Mouse (Mus musculus) granulocyte monocyte progenitor cell, adult 5-6 weeks (primary cell): ENCODE results near the gene Spib. TPM values are rescaled to one million over a fixed set of nuclear protein-coding genes. Genes with fewer than 3 reads are reported as not detected.
A peak's percentile ranks its signal among the peaks of the same experiment; 100 is the strongest.

ENCODE experiments used
- ATAC-seq: replicated peaks from 2 replicates; pipeline ENCODE4 v1.8.0; 2016; ENCODE audit warnings: mild to moderate bottlenecking, moderate TSS enrichment, inconsistent platforms; ENCODE audit not compliant: poor library complexity, severe bottlenecking
- total RNA-seq, 2 experiments: library from RNA; stranded (forward) in 1 of 2; stranded (reverse) in 1 of 2; fragments of 200-712, 200-1000 nt in 1 of 2; fragments of >200 nt in 1 of 2; fragmentation: Nextera tagmentation in 1 of 2; gene quantifications; 2 replicates each; pipeline ENCODE4 v1.2.3; 2014 to 2017

The Spib gene
- total RNA-seq, 2 experiments from 2014 or later = not detected

DNA sequence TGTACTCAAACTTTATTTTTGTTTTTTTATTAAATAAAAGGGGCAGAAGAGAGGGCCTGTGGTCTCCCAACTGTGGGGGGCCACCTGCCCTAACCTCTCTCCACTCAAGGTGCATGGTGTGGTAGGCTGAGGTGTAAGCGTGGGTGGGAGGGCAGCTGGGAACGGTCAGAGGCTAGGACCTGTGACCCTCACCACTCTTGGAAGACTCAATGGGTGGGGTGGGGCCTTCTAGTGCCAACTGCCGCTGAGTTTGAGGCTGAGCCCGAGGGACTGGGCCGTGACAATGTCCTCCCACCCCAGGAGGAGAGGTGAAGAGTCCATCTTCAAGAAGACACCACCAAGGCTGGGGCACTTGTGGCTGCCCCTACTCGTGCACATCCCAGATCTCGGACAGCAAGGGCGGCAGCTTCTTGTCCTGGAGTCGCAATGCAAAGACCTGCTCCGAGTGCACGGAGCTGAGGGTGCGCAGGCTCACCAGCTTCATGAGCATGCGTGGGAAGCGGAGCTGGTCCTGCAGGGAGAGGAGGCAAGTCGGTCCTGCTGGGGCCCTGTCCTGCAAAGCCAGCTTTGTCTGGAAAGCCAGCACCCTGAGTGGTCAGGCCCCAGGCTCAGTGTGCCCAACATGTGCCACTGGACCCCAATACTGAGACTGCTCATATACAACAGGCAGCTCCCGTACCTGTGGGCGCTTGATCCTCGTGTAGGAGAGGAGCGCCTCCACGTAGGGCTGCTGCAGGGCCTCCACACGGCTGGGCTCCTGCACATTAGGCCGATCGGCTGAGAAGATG is 17.9 kb upstream of the Spib start:
- ATAC-seq = no peak

DNA sequence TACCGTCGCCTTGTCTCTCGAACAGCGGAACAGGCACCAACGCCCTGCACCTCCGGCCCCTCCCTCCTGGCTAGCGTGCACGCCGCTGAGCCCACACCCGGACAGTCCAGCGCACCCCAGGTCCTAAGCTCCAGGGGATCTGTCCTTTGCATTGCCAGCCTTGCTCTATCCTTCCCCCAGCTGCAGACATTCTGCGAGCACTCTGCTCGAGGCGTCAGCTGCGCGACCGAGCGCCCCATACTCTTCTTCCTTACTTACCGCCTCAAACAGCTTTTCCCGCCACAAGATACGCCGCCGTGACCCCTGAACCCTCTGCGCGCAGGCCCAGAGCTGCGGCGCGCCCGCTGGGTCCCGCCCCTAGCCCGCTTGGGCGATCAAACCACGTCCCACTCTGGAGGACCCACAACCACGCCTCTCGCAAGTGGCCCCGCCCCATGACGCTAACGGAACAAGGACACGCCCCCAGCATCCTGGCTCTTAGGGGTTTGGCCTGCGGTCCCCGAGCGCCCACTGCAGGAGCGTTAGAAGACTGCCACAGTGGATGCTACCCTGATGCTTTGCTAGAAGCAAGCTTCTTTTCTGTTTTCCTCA is 16.7 kb upstream of the Spib start, which contains the start of gene Pold1:
Pold1 (minus strand) TSS at position 353 of the 591 bp plus-strand sequence.
- ATAC-seq = peak; percentile 81

DNA sequence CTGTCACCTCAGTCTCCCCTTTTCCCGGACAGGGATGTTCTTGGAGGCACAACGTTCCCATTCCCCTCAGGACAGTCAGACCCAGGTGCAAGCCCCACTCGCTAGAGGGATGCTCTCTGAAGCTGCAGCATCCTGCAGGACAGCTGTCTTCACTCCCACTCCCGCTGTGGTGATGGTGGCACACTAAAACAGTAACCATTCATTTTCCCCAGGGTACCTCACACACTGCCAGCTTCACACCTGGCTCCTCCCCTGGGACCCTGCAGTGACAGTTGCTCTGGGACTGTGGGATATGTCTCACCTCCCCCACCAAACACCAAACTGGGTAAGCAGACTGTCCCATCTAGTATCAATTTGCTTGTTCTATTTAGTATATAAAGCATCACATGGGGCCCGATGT is 15.9 kb upstream of the Spib start:
- no peak for ATAC-seq

DNA sequence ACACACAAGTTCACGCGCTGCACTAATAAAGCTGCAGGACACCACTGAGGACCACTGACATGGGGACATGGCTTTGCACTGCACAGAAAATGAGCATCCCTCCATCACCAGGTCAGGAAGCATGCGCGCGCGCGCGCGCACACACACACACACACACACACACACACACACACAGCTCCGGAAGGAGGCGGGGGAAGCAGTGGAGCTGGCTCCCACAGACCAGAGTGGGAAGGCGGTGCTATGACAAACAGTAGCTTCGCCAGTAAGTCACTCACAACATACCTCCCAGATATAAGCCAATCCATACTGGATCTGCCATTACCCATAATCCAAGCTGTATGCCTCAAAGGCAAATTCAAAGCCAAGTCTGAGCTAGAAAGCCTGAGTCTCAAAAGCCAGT is 15.2 kb upstream of the Spib start:
- ATAC-seq = no peak; the same call in 1 of the 2 replicates

DNA sequence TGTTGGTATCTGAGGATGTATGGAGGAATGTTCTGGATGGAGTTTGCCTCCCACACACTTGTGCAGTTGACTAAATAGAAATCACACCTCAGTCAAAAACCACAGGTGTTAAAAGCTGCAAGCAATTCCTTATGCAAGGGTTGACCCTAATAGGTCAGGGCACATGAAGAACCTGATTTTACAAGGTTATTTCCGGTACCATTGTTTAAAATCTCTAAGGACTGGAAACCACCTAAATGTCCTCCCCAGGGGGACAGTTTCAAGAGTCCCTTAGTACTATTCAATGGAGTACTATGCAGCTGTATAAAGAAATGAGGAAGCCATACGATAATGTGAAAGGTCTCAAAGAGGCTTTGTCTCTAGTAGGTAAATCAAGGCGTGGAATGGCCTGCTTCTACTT is 14.4 kb upstream of the Spib start:
- no peak for ATAC-seq

DNA sequence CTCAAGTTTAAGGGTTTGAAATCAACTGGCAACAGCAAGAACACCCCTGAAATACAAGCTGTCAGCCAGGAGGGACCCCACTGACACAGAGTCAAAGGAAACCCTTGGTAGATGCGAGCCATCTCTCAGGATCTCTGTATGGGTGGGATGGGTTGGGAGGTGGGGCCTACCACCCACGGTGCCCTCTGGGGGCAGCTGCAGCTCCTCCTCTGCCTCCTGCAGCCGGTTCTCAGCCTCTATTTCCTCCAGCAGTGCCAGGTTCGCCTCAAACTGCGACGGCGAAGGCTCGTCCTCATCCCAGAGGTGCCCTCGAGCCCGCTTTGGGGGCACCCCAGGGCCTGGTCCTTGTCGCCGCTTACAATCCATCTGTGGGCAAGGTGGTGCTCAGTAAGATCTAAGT is 11.2 kb upstream of the Spib start:
- no peak for ATAC-seq

DNA sequence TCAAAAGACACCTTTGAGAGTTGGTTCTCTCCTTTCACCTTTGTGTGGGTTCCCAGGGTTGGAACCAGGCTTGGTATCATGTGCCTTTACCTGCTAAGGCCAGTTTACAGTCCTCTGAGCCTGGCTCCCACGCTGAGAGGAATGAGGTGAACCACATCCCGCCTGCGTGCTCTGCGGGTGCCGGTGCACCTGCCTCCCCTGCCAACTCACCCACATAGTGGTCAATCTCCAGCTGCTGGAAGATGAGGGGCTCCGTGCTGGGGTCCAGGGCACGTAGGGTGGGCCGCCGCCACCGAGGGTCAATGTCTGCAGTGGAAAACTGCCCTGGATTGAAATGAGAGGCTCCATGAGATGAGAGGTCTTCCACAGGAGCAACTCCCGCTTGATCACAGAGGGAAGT is 10.7 kb upstream of the Spib start:
- no peak for ATAC-seq

DNA sequence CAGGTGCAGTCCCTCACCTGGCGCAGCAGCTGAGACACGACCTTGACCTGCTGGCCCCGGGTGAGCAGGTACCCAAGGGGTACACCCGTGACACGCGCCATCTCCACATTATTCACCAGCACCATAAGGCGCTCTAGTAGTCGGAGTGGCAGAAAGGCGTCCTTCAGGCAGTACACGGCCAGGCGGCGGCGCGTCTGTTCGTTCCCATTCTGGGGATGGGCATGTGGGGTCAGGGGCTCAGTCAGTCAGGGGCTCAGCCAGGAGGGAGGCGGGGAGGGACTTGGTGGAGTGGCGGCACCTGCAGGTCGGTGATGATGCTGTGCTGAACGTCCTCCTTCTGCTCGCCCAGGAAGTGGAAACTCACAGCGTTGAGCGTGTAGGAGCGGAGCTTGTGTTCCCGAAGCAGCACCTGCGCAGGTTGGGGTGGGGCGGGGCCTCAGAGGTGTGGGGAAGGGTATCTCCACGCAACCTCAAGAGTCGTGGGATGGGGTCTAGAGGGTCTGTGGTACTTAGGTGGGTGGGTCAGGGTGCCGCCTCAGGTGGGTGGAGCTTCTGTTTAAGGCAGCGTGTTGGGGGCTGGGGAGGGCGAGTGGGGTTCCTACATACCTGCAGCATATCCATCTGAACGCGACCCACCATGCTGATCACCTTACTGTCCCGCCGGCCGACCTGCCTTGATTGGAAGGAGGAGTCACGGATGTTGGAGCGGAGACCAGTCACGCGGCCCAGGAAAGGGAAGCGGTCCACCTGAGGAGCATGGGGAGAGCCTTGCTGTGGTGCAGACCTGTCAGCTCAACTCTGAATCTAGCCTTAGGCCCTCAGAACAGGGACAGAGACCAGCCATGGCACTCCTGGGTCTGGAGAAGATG is 7.1 kb upstream of the Spib start:
- no peak for ATAC-seq

DNA sequence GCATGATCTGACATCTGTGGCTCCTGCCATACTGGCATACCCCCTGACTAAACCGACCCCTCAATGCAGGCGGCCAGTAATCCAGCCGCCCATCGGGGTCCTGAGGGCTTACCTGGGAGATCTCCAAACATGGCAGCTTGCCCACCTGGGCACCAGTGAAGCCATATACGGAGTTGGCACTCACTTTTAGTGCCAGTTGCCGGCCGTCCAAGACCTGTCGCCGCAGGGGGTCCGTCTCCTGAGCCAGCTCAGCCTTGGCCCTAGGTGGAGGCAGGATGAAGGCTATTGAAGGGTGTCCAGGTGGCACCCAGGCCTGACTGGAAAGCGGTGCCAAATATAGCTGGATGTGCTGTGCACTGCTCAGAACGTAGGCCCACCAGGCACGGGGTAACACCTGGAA is 5.6 kb upstream of the Spib start:
- ATAC-seq = no peak

DNA sequence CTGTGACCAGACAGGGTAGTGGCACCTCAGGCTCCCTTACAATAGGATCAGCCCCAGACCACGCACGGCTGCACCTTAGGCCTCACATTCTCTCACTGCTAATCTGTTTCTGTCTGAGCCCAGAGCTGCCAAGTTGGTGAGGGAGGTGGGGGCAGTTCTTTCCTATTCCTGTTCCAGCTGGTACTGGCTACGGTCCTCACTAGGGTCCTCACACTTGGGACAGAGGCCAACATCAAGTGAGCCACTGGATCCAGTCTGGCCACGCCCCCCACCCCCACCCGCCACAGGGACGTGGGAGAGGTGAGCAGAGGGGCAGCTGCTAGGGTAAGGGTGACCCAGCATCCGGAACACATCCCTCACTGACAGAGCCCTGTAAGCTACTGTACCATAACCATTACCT is 5.1 kb upstream of the Spib start:
- ATAC-seq = no peak

DNA sequence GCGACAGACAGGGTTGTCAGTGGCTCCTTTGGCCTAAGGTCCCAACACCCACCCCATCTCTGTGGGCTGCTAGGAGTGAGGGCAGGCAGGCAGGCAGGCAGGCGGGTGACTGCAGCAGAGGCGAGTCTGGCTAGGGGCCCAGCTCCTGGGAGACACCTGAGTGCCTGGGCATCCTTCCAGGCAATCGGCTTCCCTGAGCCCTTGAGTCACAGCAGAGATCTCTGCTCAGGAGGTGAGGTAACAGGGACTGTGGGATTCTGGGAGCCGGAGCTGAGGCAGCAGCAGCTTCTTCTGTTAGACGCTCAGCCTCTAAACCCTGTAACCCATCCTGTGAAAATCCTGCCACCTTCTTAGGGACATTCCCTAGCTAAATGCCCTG is 4.7 kb upstream of the Spib start:
- ATAC-seq = no peak

DNA sequence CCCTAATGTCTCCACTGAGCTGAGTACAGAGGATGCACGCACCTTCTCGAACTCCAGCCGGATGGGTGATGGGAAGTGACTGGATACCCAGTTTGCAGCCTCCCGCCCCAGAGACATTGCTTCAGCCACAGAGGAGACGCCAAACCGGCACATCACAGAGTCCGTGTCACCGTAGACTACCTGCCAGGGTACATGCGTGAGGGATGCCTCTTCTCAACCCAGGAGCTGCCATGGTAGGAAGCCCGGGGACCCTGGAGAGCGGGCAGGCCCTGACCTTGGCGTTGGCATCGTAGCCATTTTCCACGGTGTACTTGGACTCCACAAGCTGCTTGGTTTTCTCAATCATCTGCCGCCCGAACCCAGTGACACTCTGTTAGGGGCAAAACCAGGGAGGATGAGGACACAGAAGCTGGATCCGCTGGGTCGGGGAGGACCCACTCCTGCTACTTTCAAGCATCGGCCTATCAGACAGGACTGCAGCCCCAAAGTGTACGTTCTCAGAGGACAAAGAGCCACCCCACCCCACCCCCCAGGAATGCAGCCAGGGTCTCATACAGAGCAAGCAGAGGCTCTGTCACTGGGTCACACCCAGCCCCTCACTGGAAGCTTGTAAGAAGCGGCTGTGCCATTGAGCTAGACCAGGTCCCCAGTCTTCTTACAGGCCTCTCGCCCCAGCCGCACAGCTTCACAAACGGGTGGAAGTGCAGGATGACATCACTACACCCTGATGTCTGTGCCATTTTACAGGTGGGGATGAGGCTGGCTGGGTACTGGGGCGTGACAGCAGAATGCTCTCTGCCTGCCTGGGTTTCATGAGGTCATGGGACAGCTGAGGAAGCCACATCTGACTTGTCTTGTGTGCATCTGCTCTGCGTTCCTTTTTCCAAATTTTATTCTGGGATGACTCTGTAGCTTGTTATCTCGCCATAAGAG is 4.1 kb upstream of the Spib start:
- no peak for ATAC-seq

DNA sequence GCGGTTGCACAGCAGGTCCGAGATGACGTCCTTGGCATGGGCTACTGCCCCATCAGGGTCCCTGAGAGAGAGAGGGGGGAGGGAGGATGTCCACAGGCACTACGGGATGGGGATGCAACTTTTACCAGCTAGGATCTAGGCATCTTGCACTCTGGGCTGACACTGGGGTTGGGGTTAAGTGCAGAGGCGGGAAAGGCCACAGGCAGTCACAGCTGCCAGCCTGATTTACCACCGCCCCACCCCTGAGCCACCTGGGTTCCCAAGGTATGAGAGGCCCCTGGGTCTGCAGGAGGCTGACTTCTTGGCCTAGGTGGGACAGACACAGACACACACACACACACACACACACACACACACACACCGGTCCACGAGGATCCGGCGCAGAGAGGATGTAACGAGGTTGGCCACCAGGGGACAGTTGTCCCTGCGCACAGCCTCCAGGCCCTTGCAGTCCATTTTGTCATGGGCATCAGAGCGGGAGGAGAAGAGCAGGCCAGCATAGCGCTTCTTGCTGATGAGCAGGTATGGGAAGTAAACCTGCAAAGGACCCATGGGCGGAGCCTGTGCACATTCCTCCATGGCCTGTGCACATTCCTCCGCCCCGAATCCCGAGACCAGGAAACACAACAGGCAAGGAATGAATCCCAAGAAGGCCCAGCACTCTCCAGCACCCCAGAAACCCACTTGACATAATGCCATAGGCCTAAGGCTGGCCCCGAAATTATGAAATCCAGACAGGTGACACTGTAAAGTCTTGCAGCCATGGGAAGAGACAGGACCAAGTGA is 3.0 kb upstream of the Spib start:
- no peak for ATAC-seq

DNA sequence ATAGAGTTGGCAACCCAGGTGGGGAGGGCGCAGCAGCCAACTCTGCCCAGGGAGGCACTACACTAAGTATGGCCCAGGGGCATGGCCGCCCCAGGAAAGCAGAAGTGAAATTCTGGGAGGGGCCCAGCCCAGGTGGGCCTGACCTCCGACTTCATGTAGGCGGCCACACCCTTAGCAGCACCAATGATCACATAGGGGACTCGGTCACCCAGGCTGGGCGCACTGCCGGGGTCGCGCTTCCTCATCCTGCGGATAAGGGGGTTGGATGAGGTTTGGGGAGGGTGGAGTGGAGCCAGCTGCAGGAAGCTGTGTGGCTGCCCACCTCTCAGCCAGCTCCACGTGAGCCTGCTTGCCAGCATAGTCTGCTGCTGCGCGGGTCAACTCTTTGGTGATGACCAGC is 2.4 kb upstream of the Spib start:
- peak; percentile 87 for ATAC-seq

DNA sequence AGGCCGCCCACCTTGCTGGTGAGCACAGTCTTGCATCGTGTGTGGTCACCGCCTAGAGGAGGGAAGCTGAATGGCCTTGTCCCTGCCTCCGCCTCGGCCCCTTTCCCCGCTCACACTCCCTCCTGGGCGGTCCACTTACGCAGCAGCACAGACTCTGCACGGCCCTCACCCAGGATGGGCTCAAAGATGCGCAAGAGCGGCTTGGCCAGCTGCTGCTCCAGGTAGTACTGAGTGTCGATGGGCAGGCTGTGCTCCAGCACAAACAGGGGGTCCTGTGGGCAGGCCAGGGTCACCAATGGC is 1.8 kb upstream of the Spib start:
- no peak for ATAC-seq

DNA sequence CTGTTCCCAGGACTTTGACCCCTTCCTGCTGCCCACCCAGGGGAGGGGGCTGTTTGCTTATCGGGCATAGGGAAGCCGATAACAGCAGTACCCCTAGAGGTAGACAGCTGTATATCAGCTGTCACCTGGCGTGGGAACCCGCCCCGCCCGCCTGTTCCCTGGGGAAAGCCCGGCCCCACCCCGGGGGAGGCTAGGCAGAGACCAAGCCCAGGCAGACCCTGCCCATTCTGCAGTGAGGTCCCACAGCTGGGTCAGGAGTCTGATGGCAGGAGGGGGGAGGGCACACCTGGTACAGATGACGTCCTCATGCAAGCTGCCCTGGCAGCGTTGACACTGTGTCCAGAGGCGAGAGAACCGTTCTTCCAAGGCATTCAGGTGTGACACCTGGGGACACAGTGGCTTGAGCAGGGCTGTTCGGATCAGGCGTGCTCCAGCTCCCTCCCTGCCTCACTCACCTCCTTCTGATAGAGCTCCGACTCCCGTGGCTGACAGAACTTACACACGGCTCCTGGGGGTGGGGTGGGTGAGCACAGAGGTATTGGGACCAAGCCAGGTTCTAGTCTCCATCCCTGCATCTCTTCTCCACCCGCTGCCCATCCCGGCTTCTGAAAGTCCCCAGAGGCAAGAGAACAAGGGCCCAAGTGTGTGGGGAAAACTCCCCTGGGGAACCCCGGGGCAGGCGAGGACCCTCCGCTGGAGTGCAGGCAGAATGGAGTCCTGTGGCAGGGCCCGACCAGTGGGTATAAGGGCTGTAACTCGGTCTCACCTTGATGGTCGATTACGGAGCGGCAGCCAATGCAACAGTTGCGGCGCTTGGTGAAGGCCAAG is 1.3 kb upstream of the Spib start:
- ATAC-seq = no peak

DNA sequence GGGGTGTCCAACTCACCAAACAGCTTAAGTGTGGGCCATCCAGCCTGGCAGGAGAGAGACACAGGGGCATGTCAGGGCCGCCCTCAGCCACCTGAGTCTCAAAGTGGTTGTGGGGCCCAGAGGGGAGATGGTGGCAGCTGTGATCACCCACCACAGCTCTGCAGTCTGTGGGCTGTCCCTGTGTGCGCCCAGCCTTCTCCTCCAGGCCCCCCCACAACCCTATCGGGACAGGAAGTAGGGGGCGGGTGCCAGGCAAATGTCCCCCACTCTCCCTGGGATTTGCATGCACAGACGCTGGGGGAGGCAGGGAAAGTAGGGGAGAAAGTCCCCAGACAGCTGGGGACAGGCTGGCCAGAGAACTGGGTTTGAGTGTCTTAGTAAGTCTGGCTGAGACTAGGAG is 664 bp downstream of the Spib start:
- no peak for ATAC-seq

DNA sequence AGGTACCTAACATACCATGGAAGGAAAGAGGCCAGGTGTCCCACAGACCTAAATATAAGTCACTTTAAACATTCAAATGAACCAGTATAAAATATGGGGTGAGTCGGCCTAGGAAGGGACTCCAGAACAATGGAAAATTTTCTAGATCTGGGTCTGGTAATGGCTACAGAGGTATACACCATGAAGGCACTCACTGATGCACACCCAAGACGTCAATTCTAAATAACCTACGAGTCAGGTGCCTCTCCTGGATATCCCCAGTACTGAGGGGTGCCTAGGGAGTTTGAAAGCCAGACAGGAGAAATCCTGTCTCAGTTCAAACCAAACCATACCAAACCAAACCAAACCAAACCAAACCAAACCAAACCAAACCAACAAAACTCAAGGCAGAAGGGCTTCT is 1.4 kb downstream of the Spib start:
- no peak for ATAC-seq

DNA sequence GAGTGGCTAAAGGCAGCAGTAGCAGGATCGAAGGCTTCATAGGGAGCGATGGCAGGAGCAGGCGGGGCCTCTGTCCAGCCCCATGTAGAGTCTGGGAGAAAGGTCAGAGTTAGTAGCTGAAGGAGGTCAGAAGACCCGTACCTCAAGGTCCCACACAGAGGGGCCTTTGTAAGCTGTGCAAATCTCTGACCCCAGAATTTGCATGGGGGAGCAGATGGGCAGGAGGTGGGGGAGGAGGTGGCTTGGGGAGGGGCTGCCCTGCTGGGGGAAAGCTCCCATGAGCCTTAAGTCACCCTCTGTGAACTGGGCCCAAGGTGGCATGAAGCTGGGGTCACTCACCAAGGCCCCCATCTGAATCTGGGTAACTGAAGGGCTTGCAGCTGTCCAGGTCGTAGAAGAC is 2.4 kb downstream of the Spib start:
- no peak for ATAC-seq
